Mouse (Mus musculus): ENCODE results near the gene Xpc.

Xpc gene

DNA sequence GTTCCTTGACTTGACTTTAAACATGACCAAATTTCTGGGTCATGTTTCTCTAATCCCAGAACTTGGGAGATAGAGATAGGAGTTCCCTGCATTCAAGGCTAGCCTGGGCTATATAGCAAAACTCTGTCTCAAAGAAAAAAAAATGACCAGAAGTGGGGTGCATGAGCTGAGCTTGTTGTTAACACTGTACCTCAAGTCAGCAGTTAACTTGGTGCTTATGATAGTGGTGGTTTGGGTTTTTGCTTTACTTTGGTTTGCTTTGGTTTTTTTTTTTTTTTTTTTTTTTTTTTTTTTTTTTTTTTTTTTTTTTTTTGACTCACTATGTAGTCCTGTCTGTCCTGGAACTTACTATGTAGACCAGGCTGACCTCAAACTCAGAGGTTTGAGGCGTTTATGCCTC, 31.6 kb upstream of the Xpc start:
- H3K9me3 ChIP-seq (ENCODE audit: low read length): no peaks in the 10 kb centered on the region
- H3K4me3 ChIP-seq (replicated peaks; ENCODE audit: low read length): no peak overlapping the region
- H3K36me3 ChIP-seq (ENCODE audit: insufficient read depth, low read length): no peaks in the 10 kb centered on the region
- H3K27me3 ChIP-seq (ENCODE audit: insufficient read depth, low read length): 0 out of 2 replicates have a peak, but pooled peaks cover 6% of the 10 kb centered on the region
- no peaks in the 10 kb centered on the region for H3K4me1 ChIP-seq (replicated peaks; ENCODE audit: low read depth, low read length)
- no peak for TF ChIP-seq CTCF (conservative IDR thresholded peaks at IDR 0.05; ENCODE audit: low read length)
- TF ChIP-seq POU5F1 (IDR thresholded peaks at IDR 0.05; ENCODE audit: borderline replicate concordance, low read length): no peak
- TF ChIP-seq NANOG (IDR thresholded peaks at IDR 0.05; ENCODE audit: borderline replicate concordance, low read length): no peak

DNA sequence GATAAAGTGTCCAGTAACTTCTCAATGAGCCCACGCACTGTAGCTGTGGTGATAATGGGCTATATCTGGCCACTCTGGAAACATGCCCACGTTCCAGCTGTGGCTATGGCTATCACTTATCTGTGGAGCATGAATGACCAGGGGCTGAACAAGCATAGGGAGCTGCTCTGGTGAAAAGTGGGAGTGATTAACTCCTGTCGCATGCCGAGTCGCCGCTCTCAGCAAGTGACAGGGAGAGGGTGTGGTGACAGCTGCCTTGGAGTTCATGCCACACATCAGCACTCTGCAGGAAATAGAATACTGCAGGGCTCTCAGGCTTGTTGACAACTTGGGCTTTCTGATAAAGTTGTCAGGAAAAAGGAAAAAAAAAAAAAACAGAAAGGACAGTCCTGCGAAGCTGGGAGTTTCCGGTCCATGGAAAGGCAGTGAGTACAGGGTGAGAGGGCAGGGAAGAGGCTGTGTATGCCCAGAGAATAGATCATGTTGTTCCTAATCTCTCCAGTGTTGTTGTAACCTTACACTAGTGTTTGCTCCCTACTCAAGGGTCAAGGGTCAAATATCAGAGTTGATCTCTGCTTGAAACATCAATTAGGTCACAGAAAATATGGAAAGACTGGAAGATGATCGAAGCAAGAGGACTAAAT, 30.7 kb upstream of the Xpc start:
- TF ChIP-seq NANOG (IDR thresholded peaks at IDR 0.05; ENCODE audit: borderline replicate concordance, low read length): no peak
- no peak for TF ChIP-seq CTCF (conservative IDR thresholded peaks at IDR 0.05; ENCODE audit: low read length)
- TF ChIP-seq POU5F1 (IDR thresholded peaks at IDR 0.05; ENCODE audit: borderline replicate concordance, low read length): no peak

DNA sequence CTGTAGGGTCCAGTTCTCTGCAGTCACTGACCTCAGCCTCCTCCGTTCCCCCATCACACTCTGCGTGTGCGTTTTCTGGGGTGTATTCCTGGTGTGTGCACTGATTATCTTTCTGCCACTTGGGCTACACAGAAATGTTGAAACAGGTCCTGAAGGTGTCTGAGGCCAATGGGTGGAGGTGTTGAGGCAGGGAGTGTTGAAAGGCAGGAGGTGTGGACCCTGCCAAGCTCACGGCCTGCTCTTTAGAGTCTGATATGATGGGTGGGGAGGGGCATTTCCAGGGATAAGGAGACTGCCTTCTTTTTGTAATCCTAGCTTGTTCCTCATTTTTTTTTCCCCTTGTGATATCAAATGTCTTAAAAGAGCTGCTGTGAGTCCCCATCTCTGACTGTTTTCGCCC, 27.4 kb upstream of the Xpc start:
- Histone ChIP-seq H3K4me1 (replicated peaks; ENCODE audit: low read depth, low read length) (no peaks in the 10 kb centered on the region), H3K27me3 (ENCODE audit: insufficient read depth, low read length) (0 out of 2 replicates have a peak, but pooled peaks cover 6% of the 10 kb centered on the region), H3K36me3 (ENCODE audit: insufficient read depth, low read length) (no peaks in the 10 kb centered on the region), H3K4me3 (replicated peaks; ENCODE audit: low read length) (no peak overlapping the region), H3K9me3 (ENCODE audit: low read length) (no peaks in the 10 kb centered on the region)
- TF ChIP-seq CTCF (conservative IDR thresholded peaks at IDR 0.05; ENCODE audit: low read length) (no peak), NANOG (IDR thresholded peaks at IDR 0.05; ENCODE audit: borderline replicate concordance, low read length) (no peak), POU5F1 (IDR thresholded peaks at IDR 0.05; ENCODE audit: borderline replicate concordance, low read length) (no peak)

More for the DNA sequence above, 30.7 kb upstream of the Xpc start:
- no peak overlapping the region for H3K4me3 ChIP-seq (replicated peaks; ENCODE audit: low read length)
- H3K9me3 ChIP-seq (ENCODE audit: low read length): no peaks in the 10 kb centered on the region
- H3K27me3 ChIP-seq (ENCODE audit: insufficient read depth, low read length): 0 out of 2 replicates have a peak, but pooled peaks cover 6% of the 10 kb centered on the region
- H3K36me3 ChIP-seq (ENCODE audit: insufficient read depth, low read length): no peaks in the 10 kb centered on the region
- H3K4me1 ChIP-seq (replicated peaks; ENCODE audit: low read depth, low read length): no peaks in the 10 kb centered on the region

DNA sequence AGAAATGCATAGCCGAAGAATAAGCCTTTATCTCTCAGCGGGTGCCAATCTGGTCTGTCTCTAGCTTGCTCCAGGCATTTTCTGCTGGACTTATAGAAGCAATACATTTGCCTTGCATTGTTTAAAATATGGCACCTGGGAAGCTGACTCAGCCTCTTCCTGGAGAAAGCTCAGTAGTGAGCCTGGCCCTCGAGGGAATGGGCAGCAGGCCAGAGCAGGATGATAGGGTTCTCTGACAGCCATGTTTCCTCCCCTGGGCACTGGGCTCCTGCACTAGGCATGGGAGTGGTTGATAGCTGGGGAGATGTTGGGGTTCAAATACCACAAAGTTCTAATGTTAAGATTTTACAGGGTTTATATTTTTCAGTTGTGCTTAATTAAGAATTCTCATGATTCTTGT, 25.6 kb upstream of the Xpc start:
- H3K9me3 ChIP-seq (ENCODE audit: low read length): no peaks in the 10 kb centered on the region
- H3K27me3 ChIP-seq (ENCODE audit: insufficient read depth, low read length): 0 out of 2 replicates have a peak, but pooled peaks cover 6% of the 10 kb centered on the region
- H3K4me1 ChIP-seq (replicated peaks; ENCODE audit: low read depth, low read length): no peaks in the 10 kb centered on the region
- TF ChIP-seq POU5F1 (IDR thresholded peaks at IDR 0.05; ENCODE audit: borderline replicate concordance, low read length) (no peak), CTCF (conservative IDR thresholded peaks at IDR 0.05; ENCODE audit: low read length) (no peak), NANOG (IDR thresholded peaks at IDR 0.05; ENCODE audit: borderline replicate concordance, low read length) (no peak)
- no peaks in the 10 kb centered on the region for H3K36me3 ChIP-seq (ENCODE audit: insufficient read depth, low read length)
- no peak overlapping the region for H3K4me3 ChIP-seq (replicated peaks; ENCODE audit: low read length)

DNA sequence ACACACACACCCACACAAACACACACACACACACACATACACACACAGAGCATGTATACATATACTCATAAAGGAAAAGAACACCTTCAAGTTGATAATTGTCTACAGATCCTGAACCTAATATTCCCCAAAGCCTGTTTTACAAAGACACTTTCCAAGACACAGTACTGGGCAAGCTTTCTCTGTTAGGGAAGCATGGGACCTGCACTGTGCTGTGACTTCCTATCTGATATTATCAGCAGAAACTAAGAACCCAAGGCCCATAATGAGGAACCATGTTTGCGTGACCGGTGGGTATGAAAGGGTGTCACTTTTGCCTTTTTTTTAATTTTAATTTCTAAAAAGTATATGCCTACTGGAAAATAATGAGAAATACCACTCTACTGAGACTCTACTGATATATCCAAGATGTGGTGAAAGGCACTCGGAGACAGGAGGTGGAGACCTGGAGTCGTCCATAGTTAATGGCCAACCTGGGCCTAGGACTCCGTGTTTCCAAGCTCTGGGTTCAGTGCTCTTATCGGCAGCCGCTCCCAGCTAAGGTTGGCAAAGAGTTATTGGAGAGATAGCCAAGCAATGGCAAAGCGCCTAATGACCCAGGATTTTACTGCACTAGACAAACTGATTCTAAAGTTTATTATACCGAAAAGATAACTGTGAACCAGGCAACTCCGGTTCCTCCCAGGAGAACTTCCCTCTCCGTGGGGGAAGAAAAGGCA, 20.5 kb upstream of the Xpc start:
- no peak for TF ChIP-seq NANOG (IDR thresholded peaks at IDR 0.05; ENCODE audit: borderline replicate concordance, low read length)
- H3K4me3 ChIP-seq (replicated peaks; ENCODE audit: low read length): no peak overlapping the region
- H3K4me1 ChIP-seq (replicated peaks; ENCODE audit: low read depth, low read length): peaks cover 10% of the 10 kb centered on the region
- H3K27me3 ChIP-seq (ENCODE audit: insufficient read depth, low read length): peaks cover 4% of the 10 kb centered on the region; the same call in 1 of the 2 replicates
- no peaks in the 10 kb centered on the region for H3K9me3 ChIP-seq (ENCODE audit: low read length)
- H3K36me3 ChIP-seq (ENCODE audit: insufficient read depth, low read length): no peaks in the 10 kb centered on the region

DNA sequence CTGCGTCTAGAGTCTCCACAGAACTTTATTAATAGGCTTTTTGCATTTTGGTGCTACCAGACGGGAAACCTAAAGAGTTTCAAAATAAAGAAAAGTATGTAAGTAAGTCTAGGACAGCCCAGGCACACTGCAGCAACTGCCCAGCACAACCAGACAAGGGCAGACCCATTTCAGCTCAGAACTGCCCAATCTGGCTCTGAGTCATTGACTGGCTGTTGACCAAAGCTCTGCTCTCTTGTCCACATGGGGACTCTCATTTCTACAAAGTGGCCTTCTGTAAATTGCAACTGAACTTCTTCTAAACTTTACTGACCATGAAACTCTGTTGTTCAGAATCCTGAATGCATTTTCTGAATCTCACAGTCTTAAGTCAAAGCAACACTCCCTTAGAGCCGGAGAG, 19.5 kb upstream of the Xpc start:
- Histone ChIP-seq H3K36me3 (ENCODE audit: insufficient read depth, low read length) (no peaks in the 10 kb centered on the region), H3K27me3 (ENCODE audit: insufficient read depth, low read length) (peaks cover 4% of the 10 kb centered on the region; the same call in 1 of the 2 replicates), H3K4me3 (replicated peaks; ENCODE audit: low read length) (no peak overlapping the region), H3K4me1 (replicated peaks; ENCODE audit: low read depth, low read length) (peaks cover 10% of the 10 kb centered on the region), H3K9me3 (ENCODE audit: low read length) (no peaks in the 10 kb centered on the region)
- TF ChIP-seq POU5F1 (IDR thresholded peaks at IDR 0.05; ENCODE audit: borderline replicate concordance, low read length) (no peak), CTCF (conservative IDR thresholded peaks at IDR 0.05; ENCODE audit: low read length) (no peak), NANOG (IDR thresholded peaks at IDR 0.05; ENCODE audit: borderline replicate concordance, low read length) (no peak)

DNA sequence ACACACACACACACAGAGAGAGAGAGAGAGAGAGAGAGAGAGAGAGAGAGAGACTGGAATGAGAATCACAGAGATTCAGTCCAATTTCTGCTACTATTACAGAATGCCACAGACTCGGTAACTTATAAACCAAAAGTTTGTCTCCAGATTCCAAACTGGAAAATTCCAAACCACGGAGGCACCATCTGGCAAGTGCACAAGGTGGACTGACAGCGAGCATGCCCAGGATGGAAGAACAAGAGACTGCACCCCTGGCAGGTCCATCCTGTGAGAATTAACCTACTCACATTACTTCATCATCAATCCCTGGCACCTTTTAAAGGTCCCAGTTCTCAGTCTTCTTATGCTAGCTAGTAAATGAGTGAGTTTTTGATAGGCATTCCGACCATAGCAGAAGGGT, 18.6 kb upstream of the Xpc start:
- Histone ChIP-seq H3K4me1 (replicated peaks; ENCODE audit: low read depth, low read length) (peaks cover 10% of the 10 kb centered on the region), H3K9me3 (ENCODE audit: low read length) (no peaks in the 10 kb centered on the region), H3K27me3 (ENCODE audit: insufficient read depth, low read length) (peaks cover 4% of the 10 kb centered on the region; the same call in 1 of the 2 replicates), H3K36me3 (ENCODE audit: insufficient read depth, low read length) (0 out of 2 replicates have a peak, but pooled peaks cover under 1% of the 10 kb centered on the region), H3K4me3 (replicated peaks; ENCODE audit: low read length) (no peak overlapping the region)
- TF ChIP-seq POU5F1 (IDR thresholded peaks at IDR 0.05; ENCODE audit: borderline replicate concordance, low read length) (no peak), CTCF (conservative IDR thresholded peaks at IDR 0.05; ENCODE audit: low read length) (no peak), NANOG (IDR thresholded peaks at IDR 0.05; ENCODE audit: borderline replicate concordance, low read length) (no peak)

DNA sequence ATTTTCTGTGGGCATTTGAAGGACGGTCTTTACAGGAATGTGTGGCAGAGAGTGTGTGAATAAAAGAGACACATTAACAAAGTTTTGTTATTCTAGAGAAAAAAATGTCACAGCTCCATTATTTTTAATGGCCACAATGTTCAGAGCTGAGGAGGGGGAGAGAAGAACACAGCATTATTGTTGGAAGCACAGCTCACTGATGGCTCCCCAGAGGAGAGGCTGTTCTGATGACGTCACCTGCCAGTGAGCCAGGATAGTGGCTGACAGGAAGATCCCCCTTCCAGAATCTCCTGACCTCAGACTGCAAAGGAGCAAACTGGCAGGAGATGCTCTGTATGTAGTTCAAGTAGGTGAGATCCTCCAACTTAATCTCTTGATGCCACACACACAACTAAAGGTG, 18.1 kb upstream of the Xpc start:
- no peak overlapping the region for H3K4me3 ChIP-seq (replicated peaks; ENCODE audit: low read length)
- H3K4me1 ChIP-seq (replicated peaks; ENCODE audit: low read depth, low read length): peaks cover 10% of the 10 kb centered on the region
- no peaks in the 10 kb centered on the region for H3K9me3 ChIP-seq (ENCODE audit: low read length)
- TF ChIP-seq NANOG (IDR thresholded peaks at IDR 0.05; ENCODE audit: borderline replicate concordance, low read length) (no peak), POU5F1 (IDR thresholded peaks at IDR 0.05; ENCODE audit: borderline replicate concordance, low read length) (no peak), CTCF (conservative IDR thresholded peaks at IDR 0.05; ENCODE audit: low read length) (no peak)
- H3K36me3 ChIP-seq (ENCODE audit: insufficient read depth, low read length): 0 out of 2 replicates have a peak, but pooled peaks cover 6% of the 10 kb centered on the region
- peaks cover 4% of the 10 kb centered on the region; the same call in 1 of the 2 replicates for H3K27me3 ChIP-seq (ENCODE audit: insufficient read depth, low read length)
